Mouse (Mus musculus): Measurements from ENCODE around the gene Map4k5. TPM values are rescaled to one million over a fixed set of nuclear protein-coding genes. Genes with fewer than 3 reads are reported as not detected.
A peak's percentile ranks its signal among the peaks of the same experiment; 100 is the strongest.

Map4k5 gene
- polyA plus RNA-seq, 1 experiment from 2014 or later = 30.7 TPM

DNA sequence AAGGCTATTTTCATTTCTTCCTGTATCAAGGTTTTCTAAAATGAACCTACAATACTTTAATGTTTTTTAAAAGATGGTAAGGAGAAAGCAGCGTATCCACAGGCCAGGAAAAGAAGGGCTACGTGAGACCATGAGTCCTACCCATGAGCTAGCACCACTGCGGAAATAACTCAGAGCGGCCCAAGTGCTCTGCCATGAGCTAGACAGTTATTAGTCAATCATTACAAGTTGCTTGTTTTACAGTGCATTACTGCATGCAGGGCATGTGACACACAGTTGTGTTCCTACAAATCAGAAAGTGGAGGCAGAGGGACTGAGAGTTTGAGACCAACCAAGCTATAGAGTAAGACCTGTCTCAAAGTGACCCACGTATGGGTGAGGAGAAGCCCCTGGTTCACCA lies 8.9 kb downstream of the Map4k5 start:
- ATAC-seq (ENCODE audit: low read depth) = no peak
- Histone ChIP-seq H3K4me2 (no peak overlapping the region), H3K27me3 (no peaks in the 10 kb centered on the region), H3K36me3 (no peaks in the 10 kb centered on the region), H3K4me1 (replicated peaks) (peaks cover 39% of the 10 kb centered on the region), H3K9me3 (no peaks in the 10 kb centered on the region), H3K9ac (no peak overlapping the region), H3K27ac (replicated peaks) (no peak overlapping the region), H3K4me3 (no peak overlapping the region)
- WGBS = 94% methylated on average over 5 of the region's 5 CpGs

DNA sequence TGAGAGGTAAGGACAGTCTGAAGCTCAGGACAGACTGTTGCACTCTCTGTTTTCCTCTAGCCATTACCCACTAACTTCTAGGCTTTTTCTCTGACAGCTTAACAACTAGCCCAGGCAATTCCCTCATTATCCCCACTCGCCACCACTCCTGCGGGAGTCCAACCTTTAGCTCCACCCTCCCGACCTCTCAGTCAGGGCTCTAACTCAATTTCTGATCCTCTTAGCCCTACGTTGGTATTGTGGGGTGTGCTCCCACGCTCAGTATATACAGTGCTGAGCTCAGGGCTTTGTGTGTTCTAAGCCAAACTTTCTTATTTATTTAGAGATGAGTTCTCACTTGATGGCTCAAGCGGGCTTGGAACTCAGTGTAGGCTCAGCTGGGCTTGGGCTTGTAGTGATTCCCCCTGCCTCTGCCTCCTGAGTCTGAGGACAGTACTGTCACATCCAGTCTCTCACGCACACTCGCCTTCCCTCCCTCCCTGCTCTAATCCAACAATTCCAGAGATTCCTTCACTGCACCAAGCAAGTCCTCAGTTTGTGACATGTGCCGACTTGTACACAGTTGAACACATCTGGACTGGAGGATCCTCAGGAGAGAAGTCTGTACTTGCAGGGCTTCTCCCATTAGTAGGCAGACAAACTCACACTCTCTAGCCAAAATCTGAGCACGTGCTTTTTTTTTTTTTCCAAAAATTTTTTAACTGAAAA lies 11.6 kb downstream of the Map4k5 start:
- Histone ChIP-seq H3K4me1 (replicated peaks) (peaks cover 21% of the 10 kb centered on the region), H3K4me3 (no peak overlapping the region), H3K27ac (replicated peaks) (no peak overlapping the region), H3K4me2 (no peak overlapping the region), H3K9me3 (no peaks in the 10 kb centered on the region), H3K27me3 (no peaks in the 10 kb centered on the region), H3K9ac (no peak overlapping the region), H3K36me3 (no peaks in the 10 kb centered on the region)
- ATAC-seq (ENCODE audit: low read depth) = no peak
- WGBS = 36% methylated on average over 10 of the region's 10 CpGs

DNA sequence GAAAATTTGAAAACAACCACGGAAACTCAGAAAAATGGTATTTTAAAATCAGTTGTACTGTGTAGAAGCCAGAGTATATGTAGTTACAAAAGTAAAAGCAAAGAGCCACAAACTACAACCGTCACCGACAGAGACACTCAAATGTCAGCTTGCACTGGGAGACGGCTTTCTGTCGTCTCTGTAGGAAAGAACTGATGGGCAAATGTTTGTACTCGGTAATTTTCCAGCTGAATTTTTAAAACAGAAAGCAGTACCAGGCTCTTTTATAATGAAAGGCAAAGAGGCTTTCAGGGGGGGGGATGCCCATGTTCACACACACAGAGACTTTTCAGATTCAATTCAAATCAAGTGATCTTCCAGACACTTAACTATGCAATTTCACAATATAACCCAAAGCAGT lies 13.3 kb downstream of the Map4k5 start:
- H3K4me2 ChIP-seq = no peak overlapping the region
- no peak for ATAC-seq (ENCODE audit: low read depth)
- H3K4me3 ChIP-seq = no peak overlapping the region
- H3K9ac ChIP-seq = no peak overlapping the region
- 21% methylated on average over 6 of the region's 6 CpGs for WGBS
- H3K27me3 ChIP-seq = no peaks in the 10 kb centered on the region
- H3K4me1 ChIP-seq (replicated peaks) = peaks cover 21% of the 10 kb centered on the region
- no peaks in the 10 kb centered on the region for H3K9me3 ChIP-seq
- no peaks in the 10 kb centered on the region for H3K36me3 ChIP-seq
- no peak overlapping the region for H3K27ac ChIP-seq (replicated peaks)

DNA sequence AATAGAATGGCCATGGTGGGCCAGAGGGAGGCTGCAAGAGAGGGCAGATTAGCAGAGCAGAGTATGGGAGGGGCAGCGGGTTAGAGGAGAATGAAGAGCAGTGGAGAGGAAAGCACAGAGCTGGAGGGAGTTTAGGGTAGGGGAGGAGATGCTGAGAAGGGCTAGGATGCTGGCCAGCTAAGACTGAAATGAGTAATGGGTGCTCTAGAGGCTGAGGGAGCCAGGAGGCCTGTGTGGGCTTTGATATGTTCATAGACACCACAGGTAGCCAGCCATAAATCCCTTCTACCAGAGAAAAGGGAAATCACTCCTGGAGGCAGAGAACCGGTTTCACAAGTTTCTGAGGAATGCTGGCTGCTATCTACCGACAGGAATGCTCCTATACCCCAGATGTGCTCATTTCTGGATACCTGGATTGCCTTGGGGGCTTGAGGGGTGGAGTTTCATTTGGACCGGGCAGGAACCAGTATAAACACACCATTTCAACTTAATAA lies 13.8 kb downstream of the Map4k5 start:
- Histone ChIP-seq H3K9ac (no peak overlapping the region), H3K4me1 (replicated peaks) (peaks cover 21% of the 10 kb centered on the region), H3K27ac (replicated peaks) (no peak overlapping the region), H3K4me2 (no peak overlapping the region), H3K36me3 (no peaks in the 10 kb centered on the region), H3K9me3 (no peaks in the 10 kb centered on the region), H3K4me3 (no peak overlapping the region), H3K27me3 (no peaks in the 10 kb centered on the region)
- ATAC-seq (ENCODE audit: low read depth) = peak; percentile 40; the same call in 1 of the 2 replicates
- 8% methylated on average over 4 of the region's 4 CpGs for WGBS

DNA sequence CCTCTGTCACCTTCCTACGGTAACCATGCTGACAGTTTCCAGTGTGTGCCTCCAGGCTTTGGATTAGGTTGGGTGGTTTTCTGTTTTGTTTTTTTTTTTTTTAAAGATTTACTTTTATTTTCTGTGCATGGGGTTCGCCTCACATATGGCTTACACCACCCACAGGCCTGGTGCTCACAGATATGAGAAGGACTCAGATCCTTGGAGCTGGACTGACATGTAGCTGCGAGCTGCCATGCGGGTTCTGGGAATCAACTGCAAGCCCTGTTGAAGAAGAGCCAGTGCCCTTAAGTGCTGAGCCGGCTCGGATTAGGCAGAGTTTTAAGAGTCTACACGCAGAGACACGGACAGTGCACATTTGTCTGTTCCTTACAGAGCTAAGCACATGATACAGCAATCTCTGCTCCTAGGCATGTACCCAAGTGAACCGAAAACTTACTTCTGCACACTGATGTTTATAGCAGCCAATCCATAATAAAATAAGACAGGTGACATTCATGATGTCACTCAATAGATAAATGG lies 15.1 kb downstream of the Map4k5 start:
- Histone ChIP-seq H3K9ac (no peak overlapping the region), H3K27me3 (no peaks in the 10 kb centered on the region), H3K27ac (replicated peaks) (no peak overlapping the region), H3K4me1 (replicated peaks) (peaks cover 21% of the 10 kb centered on the region), H3K4me3 (no peak overlapping the region), H3K36me3 (no peaks in the 10 kb centered on the region), H3K9me3 (no peaks in the 10 kb centered on the region), H3K4me2 (no peak overlapping the region)
- WGBS = 91% methylated on average over 9 of the region's 9 CpGs
- ATAC-seq (ENCODE audit: low read depth) = no peak

DNA sequence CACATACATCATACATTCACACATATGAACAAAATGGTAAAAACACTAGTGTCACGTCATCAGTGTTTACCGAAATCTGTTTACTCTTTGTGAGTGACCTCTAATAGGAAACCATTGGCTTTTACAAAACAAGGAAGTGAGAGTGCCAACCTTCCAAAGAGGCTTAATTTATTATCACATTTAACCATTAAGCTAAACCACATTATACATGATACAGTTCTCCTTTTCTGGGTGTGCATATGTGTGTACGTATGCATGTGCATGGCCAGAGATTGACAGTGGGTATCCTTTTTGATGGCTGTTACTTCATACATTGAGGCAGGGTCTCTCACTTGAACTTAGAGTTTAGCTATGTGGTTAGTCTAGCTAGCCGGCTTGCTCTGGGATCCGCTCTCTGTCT lies 21.4 kb downstream of the Map4k5 start:
- H3K4me2 ChIP-seq = no peak overlapping the region
- no peak overlapping the region for H3K9ac ChIP-seq
- no peak overlapping the region for H3K4me3 ChIP-seq
- H3K36me3 ChIP-seq = peaks cover 15% of the 10 kb centered on the region
- no peaks in the 10 kb centered on the region for H3K9me3 ChIP-seq
- no peaks in the 10 kb centered on the region for H3K4me1 ChIP-seq (replicated peaks)
- ATAC-seq (ENCODE audit: low read depth) = no peak
- 96% methylated on average over 5 of the region's 5 CpGs for WGBS
- no peak overlapping the region for H3K27ac ChIP-seq (replicated peaks)
- H3K27me3 ChIP-seq = no peaks in the 10 kb centered on the region

DNA sequence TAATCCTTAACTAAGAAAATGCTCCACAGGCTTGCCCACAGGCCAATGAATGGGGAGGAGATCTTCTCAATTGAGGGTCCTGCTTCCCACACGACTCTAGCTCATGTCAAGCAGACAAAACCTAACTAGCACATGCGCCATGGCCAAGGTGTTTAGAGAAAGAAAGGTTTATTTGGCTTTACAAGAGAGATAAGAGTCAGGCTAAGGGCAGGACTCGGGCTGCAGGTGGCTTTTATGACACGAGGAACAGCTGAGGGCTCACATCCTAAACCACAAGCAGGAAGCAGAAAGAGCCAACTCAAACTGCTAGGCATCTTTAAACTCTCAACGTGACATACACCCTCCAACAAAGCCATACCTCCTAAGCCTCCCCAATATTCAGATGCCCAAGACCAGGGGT lies 25.7 kb downstream of the Map4k5 start:
- Histone ChIP-seq H3K36me3 (peaks cover 28% of the 10 kb centered on the region), H3K27ac (replicated peaks) (no peak overlapping the region), H3K27me3 (no peaks in the 10 kb centered on the region), H3K9ac (no peak overlapping the region), H3K4me1 (replicated peaks) (no peaks in the 10 kb centered on the region), H3K9me3 (no peaks in the 10 kb centered on the region), H3K4me3 (no peak overlapping the region), H3K4me2 (no peak overlapping the region)
- ATAC-seq (ENCODE audit: low read depth) = no peak
- WGBS = 82% methylated on average over 5 of the region's 5 CpGs

DNA sequence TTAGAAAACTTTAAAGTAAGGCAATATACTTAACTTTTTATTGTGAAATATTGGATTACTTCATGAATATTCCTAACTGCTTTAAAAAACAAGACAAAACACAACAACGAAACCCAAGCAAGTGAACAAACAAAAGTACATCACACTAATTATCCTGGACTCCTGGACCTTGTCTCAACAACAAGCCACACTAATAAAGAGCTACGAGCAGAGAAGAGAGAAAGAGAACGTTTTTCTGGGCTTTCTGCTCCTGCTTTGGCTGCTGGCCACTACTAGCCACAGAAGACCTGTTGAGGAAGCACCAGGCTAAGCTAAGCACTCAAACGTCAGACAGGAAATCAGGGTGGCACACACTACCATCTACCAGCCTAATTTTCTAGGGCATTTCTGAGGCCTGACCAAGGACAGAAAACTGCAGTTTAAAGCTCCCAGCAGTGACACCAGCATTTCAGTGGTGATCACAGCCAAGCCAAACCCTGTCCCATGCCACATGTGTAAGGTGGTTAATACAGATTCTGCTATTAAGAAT lies 28.8 kb downstream of the Map4k5 start:
- no peak for ATAC-seq (ENCODE audit: low read depth)
- Histone ChIP-seq H3K27ac (replicated peaks) (no peak overlapping the region), H3K4me2 (no peak overlapping the region), H3K9ac (no peak overlapping the region), H3K36me3 (0 out of 2 replicates have a peak, but pooled peaks cover 12% of the 10 kb centered on the region), H3K27me3 (no peaks in the 10 kb centered on the region), H3K4me3 (no peak overlapping the region), H3K4me1 (replicated peaks) (no peaks in the 10 kb centered on the region), H3K9me3 (no peaks in the 10 kb centered on the region)
- 52% methylated on average over 4 of the region's 4 CpGs for WGBS

DNA sequence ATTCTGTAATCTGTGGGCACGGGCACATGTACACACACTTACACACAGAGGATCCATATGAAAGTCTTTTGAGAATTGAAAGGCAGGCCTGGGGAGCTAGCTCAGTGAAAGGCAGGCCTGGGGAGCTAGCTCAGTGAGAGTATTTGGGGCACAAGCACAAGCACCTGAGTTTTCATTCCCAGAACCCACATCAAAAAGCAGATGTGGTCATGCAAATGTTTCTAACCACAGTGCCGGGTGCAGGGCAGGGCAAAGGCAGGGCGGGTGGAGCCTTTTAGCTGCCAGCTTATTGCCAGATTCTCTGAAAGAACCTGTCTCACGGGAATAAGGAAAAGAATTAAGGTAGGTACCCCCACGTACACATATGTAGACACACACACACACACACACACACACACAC lies 29.5 kb downstream of the Map4k5 start:
- H3K27ac ChIP-seq (replicated peaks) = no peak overlapping the region
- no peaks in the 10 kb centered on the region for H3K4me1 ChIP-seq (replicated peaks)
- WGBS = 79% methylated on average over 5 of the region's 5 CpGs
- no peak for ATAC-seq (ENCODE audit: low read depth)
- H3K4me2 ChIP-seq = no peak overlapping the region
- no peaks in the 10 kb centered on the region for H3K9me3 ChIP-seq
- no peak overlapping the region for H3K9ac ChIP-seq
- 0 out of 2 replicates have a peak, but pooled peaks cover 12% of the 10 kb centered on the region for H3K36me3 ChIP-seq
- H3K27me3 ChIP-seq = no peaks in the 10 kb centered on the region
- H3K4me3 ChIP-seq = no peak overlapping the region

DNA sequence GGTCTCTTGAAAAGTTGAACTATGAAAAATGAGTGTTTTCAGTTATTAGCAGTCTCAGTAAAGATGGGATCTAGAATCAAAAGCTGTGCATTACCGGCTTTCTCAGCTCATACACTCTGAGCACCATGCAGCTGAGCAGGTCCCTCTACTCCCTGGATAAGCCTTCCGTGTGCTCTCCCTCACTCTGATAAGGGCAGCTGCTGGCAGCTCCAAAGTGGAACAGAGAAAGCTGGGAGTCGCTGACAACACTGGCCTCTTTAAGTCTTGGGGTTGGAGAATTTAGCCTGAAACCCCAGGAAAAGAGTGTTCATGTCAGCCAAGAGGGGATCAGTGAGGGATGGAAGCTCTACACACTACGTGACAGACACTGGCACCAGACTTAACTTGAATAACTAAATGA lies 34.2 kb downstream of the Map4k5 start:
- H3K27me3 ChIP-seq = no peaks in the 10 kb centered on the region
- 96% methylated on average over 4 of the region's 4 CpGs for WGBS
- peaks cover 17% of the 10 kb centered on the region for H3K36me3 ChIP-seq
- H3K9ac ChIP-seq = no peak overlapping the region
- H3K4me3 ChIP-seq = no peak overlapping the region
- no peaks in the 10 kb centered on the region for H3K4me1 ChIP-seq (replicated peaks)
- H3K9me3 ChIP-seq = peaks cover 3% of the 10 kb centered on the region; the same call in 1 of the 2 replicates
- no peak overlapping the region for H3K27ac ChIP-seq (replicated peaks)
- no peak overlapping the region for H3K4me2 ChIP-seq
- ATAC-seq (ENCODE audit: low read depth) = no peak

DNA sequence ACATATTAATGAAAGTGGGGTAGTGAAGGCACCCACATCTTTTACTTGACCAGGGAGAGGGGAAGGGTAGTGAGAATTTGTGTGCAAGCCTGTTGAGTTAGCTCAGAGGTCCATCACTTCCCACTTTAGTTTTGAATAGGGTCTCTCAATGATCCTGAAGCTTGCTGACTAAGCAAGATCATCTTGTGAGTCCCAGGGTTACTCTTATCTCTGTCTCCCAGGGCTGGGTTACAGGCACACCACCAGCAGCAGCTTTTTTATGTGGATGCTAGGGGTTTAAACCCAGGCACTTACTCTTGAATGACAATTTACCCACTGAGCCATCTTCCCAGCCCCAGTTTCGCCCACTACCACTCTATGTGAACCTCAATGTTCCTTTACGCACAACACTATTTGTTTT lies 35.4 kb downstream of the Map4k5 start:
- no peak for ATAC-seq (ENCODE audit: low read depth)
- Histone ChIP-seq H3K4me3 (no peak overlapping the region), H3K27ac (replicated peaks) (no peak overlapping the region), H3K36me3 (peaks cover 18% of the 10 kb centered on the region), H3K9ac (no peak overlapping the region), H3K27me3 (no peaks in the 10 kb centered on the region), H3K4me2 (no peak overlapping the region), H3K9me3 (peaks cover 3% of the 10 kb centered on the region; the same call in 1 of the 2 replicates), H3K4me1 (replicated peaks) (no peaks in the 10 kb centered on the region)
- WGBS = 93% methylated on average over 2 of the region's 2 CpGs

DNA sequence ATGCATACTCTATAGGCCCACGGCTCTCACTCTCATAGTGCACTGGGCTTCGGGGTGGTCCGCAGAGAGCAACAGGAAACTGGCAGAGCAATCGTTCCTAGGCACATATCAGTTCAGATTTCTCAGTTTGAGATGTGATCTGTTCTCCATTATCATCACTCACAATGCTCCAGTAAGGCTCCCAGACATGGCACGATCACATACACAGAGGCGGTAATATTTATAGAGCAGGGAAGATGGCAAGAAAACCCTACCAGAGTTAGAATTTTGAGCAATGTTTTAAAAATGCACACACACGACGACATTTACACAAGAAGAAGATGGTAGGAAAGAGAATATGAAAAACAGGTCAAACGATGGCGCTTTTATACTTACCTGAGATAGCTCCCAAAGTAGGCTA lies 36.6 kb downstream of the Map4k5 start:
- H3K4me3 ChIP-seq = no peak overlapping the region
- no peak overlapping the region for H3K27ac ChIP-seq (replicated peaks)
- no peak overlapping the region for H3K4me2 ChIP-seq
- H3K27me3 ChIP-seq = no peaks in the 10 kb centered on the region
- H3K36me3 ChIP-seq = peaks cover 30% of the 10 kb centered on the region
- no peak for ATAC-seq (ENCODE audit: low read depth)
- H3K9me3 ChIP-seq = peaks cover 3% of the 10 kb centered on the region; the same call in 1 of the 2 replicates
- no peaks in the 10 kb centered on the region for H3K4me1 ChIP-seq (replicated peaks)
- no peak overlapping the region for H3K9ac ChIP-seq
- 98% methylated on average over 10 of the region's 10 CpGs for WGBS
